Mouse (Mus musculus) cerebellum, adult 2 months (tissue): ENCODE results near the gene Mycbp2.

Experiments used
- CTCF ChIP-seq: fragments of 200-500 bp; IDR thresholded peaks from 2 replicates; pipeline ENCODE4 v1.5.1; 2011; ENCODE audit warnings: low read depth, mild to moderate bottlenecking, control low read depth, low read length, moderate library complexity, borderline replicate concordance; ENCODE audit not compliant: insufficient read depth
- POLR2A ChIP-seq: fragments of 200-500 bp; IDR thresholded peaks from 2 replicates; pipeline ENCODE4 v1.6.1; 2011; ENCODE audit warnings: low read length, control low read depth, borderline replicate concordance; ENCODE audit not compliant: insufficient read depth

GRCm38 (mm10) chr14:103256866-103257265 lies 89.7 kb downstream of the Mycbp2 start:
- TF ChIP-seq CTCF (no peak), POLR2A (no peak)
